Comparison of ENCODE assay signal across 11 mouse cellular contexts in genomic region chr12:33592431-33592911, GRCm38 (mm10).
DNase-seq lines count a peak whose midpoint lies in the region; ATAC-seq lines count a peak whose summit lies in the region.
"Had no signal": no experiment of that assay in that cellular context is flagged by ENCODE, and none has a peak within 500 bp of the region (broad histone marks: within the 10 kb centered on the region; RNA-seq: fewer than 3 reads in every experiment).

No protein-coding gene starts in this region.

- peak overlapping the region; percentile 56 for H3K4me2 ChIP-seq in kidney, embryonic 16.5 days (replicated peaks; ENCODE audit: low read depth, low read length)
- H3K4me2 ChIP-seq in embryonic facial prominence, embryonic 13.5 days = peak overlapping the region; percentile 46
- peak overlapping the region; percentile 37 for H3K4me2 ChIP-seq in intestine, embryonic 16.5 days (ENCODE audit: low read depth, low read length)
- H3K4me2 ChIP-seq in neural tube, embryonic 13.5 days = peak overlapping the region; percentile 38

- 0 out of 2 replicates have a peak overlapping the region, but pooled peaks have one; percentile 9 for H3K9ac ChIP-seq in kidney, embryonic 16.5 days (replicated peaks; ENCODE audit: low read length)
- H3K9ac ChIP-seq in embryonic facial prominence, embryonic 13.5 days = 0 out of 2 replicates have a peak overlapping the region, but pooled peaks have one; percentile 22
- H3K9ac ChIP-seq in intestine, embryonic 16.5 days (ENCODE audit: low read depth, low read length) = no peak overlapping the region
- H3K9ac ChIP-seq in neural tube, embryonic 13.5 days = no peak overlapping the region
- H3K9ac ChIP-seq: liver, postnatal 0 days had no signal

- no peaks in the 10 kb centered on the region for H3K27me3 ChIP-seq in kidney, embryonic 16.5 days (ENCODE audit: insufficient read depth, low read length)
- no peaks in the 10 kb centered on the region for H3K27me3 ChIP-seq in embryonic facial prominence, embryonic 13.5 days
- no peaks in the 10 kb centered on the region for H3K27me3 ChIP-seq in intestine, embryonic 16.5 days (replicated peaks; ENCODE audit: control insufficient read depth, insufficient read depth, low read length)
- no peaks in the 10 kb centered on the region for H3K27me3 ChIP-seq in neural tube, embryonic 13.5 days

- peak overlapping the region; percentile 36 for H3K4me3 ChIP-seq in kidney, embryonic 16.5 days (ENCODE audit: low read length)
- H3K4me3 ChIP-seq in embryonic facial prominence, embryonic 13.5 days = no peak overlapping the region
- H3K4me3 ChIP-seq in intestine, embryonic 16.5 days (ENCODE audit: low read length) = no peak overlapping the region
- no peak overlapping the region for H3K4me3 ChIP-seq in neural tube, embryonic 13.5 days

- DNase-seq in kidney, postnatal 14 days = no peak
- no peak for DNase-seq in gastrocnemius, postnatal 10 days
- DNase-seq in layer of hippocampus, adult 8-10 months (ENCODE audit: low spot score in 2 of 2) = no peak
- no peak for DNase-seq in left cerebral cortex, adult 11 months (ENCODE audit: low spot score)
- DNase-seq: cerebellum, adult 9-10 months; kidney, adult 9 months; liver, postnatal 0 days had no signal

- H3K27ac ChIP-seq in kidney, embryonic 16.5 days (ENCODE audit: low read length) = peak overlapping the region; percentile 68
- H3K27ac ChIP-seq in embryonic facial prominence, embryonic 13.5 days = peak overlapping the region; percentile 60
- 0 out of 2 replicates have a peak overlapping the region, but pooled peaks have one; percentile 2 for H3K27ac ChIP-seq in intestine, embryonic 16.5 days (ENCODE audit: low read length)
- H3K27ac ChIP-seq in neural tube, embryonic 13.5 days (replicated peaks) = no peak overlapping the region

- ATAC-seq in kidney, embryonic 16.5 days (ENCODE audit: low FRiP score, low TSS enrichment) = peak; percentile 88
- no peak for ATAC-seq in embryonic facial prominence, embryonic 13.5 days (ENCODE audit: insufficient number of reproducible peaks, insufficient read depth, low FRiP score, low TSS enrichment, low read depth)
- ATAC-seq in intestine, embryonic 16.5 days = no peak
- 0 out of 2 replicates have a peak, but pooled peaks have one; percentile 32 for ATAC-seq in neural tube, embryonic 13.5 days (ENCODE audit: low read depth)
- ATAC-seq: liver, postnatal 0 days had no signal

- no peaks in the 10 kb centered on the region for H3K9me3 ChIP-seq in kidney, embryonic 16.5 days (ENCODE audit: low read length)
- H3K9me3 ChIP-seq in embryonic facial prominence, embryonic 13.5 days = no peaks in the 10 kb centered on the region
- H3K9me3 ChIP-seq in intestine, embryonic 16.5 days (ENCODE audit: control insufficient read depth, low read length) = no peaks in the 10 kb centered on the region
- H3K9me3 ChIP-seq in neural tube, embryonic 13.5 days = no peaks in the 10 kb centered on the region

- no peaks in the 10 kb centered on the region for H3K36me3 ChIP-seq in kidney, embryonic 16.5 days (ENCODE audit: insufficient read depth, low read length)
- H3K36me3 ChIP-seq in embryonic facial prominence, embryonic 13.5 days = no peaks in the 10 kb centered on the region
- H3K36me3 ChIP-seq in intestine, embryonic 16.5 days (ENCODE audit: control insufficient read depth, insufficient read depth, low read length) = no peaks in the 10 kb centered on the region
- H3K36me3 ChIP-seq in neural tube, embryonic 13.5 days = no peaks in the 10 kb centered on the region

- H3K4me1 ChIP-seq in kidney, embryonic 16.5 days (ENCODE audit: insufficient read depth, low read length) = peaks cover 16% of the 10 kb centered on the region
- peaks cover 15% of the 10 kb centered on the region for H3K4me1 ChIP-seq in embryonic facial prominence, embryonic 13.5 days
- H3K4me1 ChIP-seq in intestine, embryonic 16.5 days (ENCODE audit: control insufficient read depth, insufficient read depth, low read length) = 0 out of 2 replicates have a peak, but pooled peaks cover 3% of the 10 kb centered on the region
- H3K4me1 ChIP-seq in neural tube, embryonic 13.5 days (replicated peaks) = peaks cover 10% of the 10 kb centered on the region

- 7% methylated on average over 6 of the region's 6 CpGs for WGBS in kidney, embryonic 16.5 days
- WGBS in embryonic facial prominence, embryonic 13.5 days = 15% methylated on average over 6 of the region's 6 CpGs
- WGBS in intestine, embryonic 16.5 days = 20% methylated on average over 6 of the region's 6 CpGs
- 27% methylated on average over 6 of the region's 6 CpGs for WGBS in neural tube, embryonic 13.5 days

Comparison
In these comparisons a context has a peak if more than half of its experiments do, and no peak if none do; other contexts are left out.
1. ATAC-seq: peak in kidney, embryonic 16.5 days (single experiment) and neural tube, embryonic 13.5 days (single experiment); none in embryonic facial prominence, embryonic 13.5 days (single experiment) and intestine, embryonic 16.5 days (single experiment).
2. H3K9ac ChIP-seq: peak in kidney, embryonic 16.5 days (single experiment) and embryonic facial prominence, embryonic 13.5 days (single experiment); none in intestine, embryonic 16.5 days (single experiment) and neural tube, embryonic 13.5 days (single experiment).
3. Peak in every context shown above with its lines, with median percentiles within 50 percentile points of each other: H3K4me2 ChIP-seq.